Mouse (Mus musculus) thymus, adult 2 months (tissue): Measurements from ENCODE around the gene Sema3a. TPM values are rescaled to one million over a fixed set of nuclear protein-coding genes. Genes with fewer than 3 reads are reported as not detected.
"Not testable (repeated sequence)": the region's sequence is repeated elsewhere in the genome, so short reads cannot be mapped to it uniquely, and the experiment has no call there.

Experiments
- DNase-seq: peaks from one replicate; pipeline ENCODE4 v3.0.0; 2021
- H3K27ac ChIP-seq: fragments of 200-500 bp; 2 replicates; pipeline ENCODE4 v1.5.1; 2012; ENCODE audit warnings: low read length, control low read depth; ENCODE audit not compliant: control insufficient read depth, insufficient read depth
- H3K27me3 ChIP-seq: fragments of 200-500 bp; 2 replicates; pipeline ENCODE4 v1.6.1; 2012; ENCODE audit warnings: mild to moderate bottlenecking, low read length, moderate library complexity, mixed read lengths; ENCODE audit not compliant: control insufficient read depth, insufficient read depth
- H3K36me3 ChIP-seq: fragments of 200-500 bp; 2 replicates; pipeline ENCODE4 v1.6.1; 2012; ENCODE audit warnings: mild to moderate bottlenecking, low read length, moderate library complexity; ENCODE audit not compliant: control insufficient read depth, insufficient read depth
- H3K4me1 ChIP-seq: fragments of 200-500 bp; replicated peaks from 2 replicates; pipeline ENCODE4 v1.6.1; 2012; ENCODE audit warnings: low read length; ENCODE audit not compliant: control insufficient read depth, insufficient read depth
- H3K4me3 ChIP-seq: fragments of 200-500 bp; 2 replicates; pipeline ENCODE4 v1.5.1; 2012; ENCODE audit warnings: mild to moderate bottlenecking, low read length, control low read depth, moderate library complexity; ENCODE audit not compliant: control insufficient read depth, insufficient read depth
- CTCF ChIP-seq: fragments of 200-500 bp; IDR thresholded peaks from 2 replicates; pipeline ENCODE4 v1.5.1; 2012; ENCODE audit warnings: mild to moderate bottlenecking, control low read depth, low read length, moderate library complexity, borderline replicate concordance; ENCODE audit not compliant: control insufficient read depth, poor library complexity, insufficient read depth; ENCODE audit errors: extremely low read depth
- POLR2A ChIP-seq: fragments of 200-500 bp; IDR thresholded peaks from 2 replicates; pipeline ENCODE4 v1.6.1; 2012; ENCODE audit warnings: mild to moderate bottlenecking, low read length, control low read depth, moderate library complexity; ENCODE audit not compliant: control insufficient read depth, poor library complexity, insufficient read depth; ENCODE audit errors: extremely low read depth
- WGBS: fragments of 180-500 bp; shearing (Covaris S2); methylation state at CpG from one replicate; pipeline ENCODE4 v1.1.7; 2018; 5-methylcytosine and 5-hydroxymethylcytosine counted together
- polyA plus RNA-seq: library from polyadenylated mRNA; depleted of rRNA; stranded (reverse); fragments of >200 nt; gene quantifications from 2 replicates; pipeline ENCODE4 v1.2.3, GENCODE M21; 2012

The Sema3a gene
- polyA plus RNA-seq, 1 experiment, result 0.34 TPM

GRCm38 (mm10) chr5:13557257-13557656, 432.0 kb downstream of the Sema3a start:
- H3K4me1 ChIP-seq, result no peaks in the 10 kb centered on the region
- no peak for TF ChIP-seq POLR2A
- TF ChIP-seq CTCF, result no peak
- DNase-seq, result no peak
- H3K4me3 ChIP-seq, result no peak overlapping the region
- WGBS, result 88% methylated on average over 4 of the region's 4 CpGs
- no peaks in the 10 kb centered on the region for H3K27me3 ChIP-seq
- H3K36me3 ChIP-seq, result no peaks in the 10 kb centered on the region
- H3K27ac ChIP-seq, result no peak overlapping the region

GRCm38 (mm10) chr5:13573867-13574266, 448.7 kb downstream of the Sema3a start:
- Histone ChIP-seq H3K27me3 (no peaks in the 10 kb centered on the region), H3K36me3 (no peaks in the 10 kb centered on the region), H3K4me1 (no peaks in the 10 kb centered on the region), H3K27ac (no peak overlapping the region), H3K4me3 (no peak overlapping the region)
- DNase-seq, result no peak
- TF ChIP-seq POLR2A (no peak), CTCF (no peak)
- WGBS, result 90% methylated on average over 3 of the region's 3 CpGs

- WGBS, result 94% methylated on average over 2 of the region's 2 CpGs
- TF ChIP-seq POLR2A (no peak), CTCF (no peak)
- DNase-seq, result no peak
- H3K27ac ChIP-seq, result no peak overlapping the region
- H3K36me3 ChIP-seq, result no peaks in the 10 kb centered on the region
- no peak overlapping the region for H3K4me3 ChIP-seq
- H3K4me1 ChIP-seq, result no peaks in the 10 kb centered on the region
- no peaks in the 10 kb centered on the region for H3K27me3 ChIP-seq
These were observed 453.9 kb downstream of the Sema3a start for GRCm38 (mm10) chr5:13579123-13579522.

GRCm38 (mm10) chr5:13585559-13586207, 460.5 kb downstream of the Sema3a start:
- Histone ChIP-seq H3K27me3 (no peaks in the 10 kb centered on the region), H3K36me3 (no peaks in the 10 kb centered on the region), H3K4me1 (no peaks in the 10 kb centered on the region), H3K4me3 (no peak overlapping the region), H3K27ac (no peak overlapping the region)
- TF ChIP-seq POLR2A (no peak), CTCF (no peak)
- no peak for DNase-seq

- H3K27me3 ChIP-seq, result no peaks in the 10 kb centered on the region
- DNase-seq, result no peak
- H3K36me3 ChIP-seq, result no peaks in the 10 kb centered on the region
- WGBS, result 94% methylated on average over 2 of the region's 2 CpGs
- no peak overlapping the region for H3K4me3 ChIP-seq
- H3K4me1 ChIP-seq, result no peaks in the 10 kb centered on the region
- H3K27ac ChIP-seq, result no peak overlapping the region
- TF ChIP-seq CTCF (no peak), POLR2A (no peak)
These were observed 469.2 kb downstream of the Sema3a start for GRCm38 (mm10) chr5:13594422-13594821.

- Histone ChIP-seq H3K4me3 (no peak overlapping the region), H3K4me1 (no peaks in the 10 kb centered on the region), H3K27ac (no peak overlapping the region), H3K27me3 (no peaks in the 10 kb centered on the region), H3K36me3 (no peaks in the 10 kb centered on the region)
- 92% methylated on average over 1 of the region's 1 CpGs for WGBS
- TF ChIP-seq CTCF, result no peak
- TF ChIP-seq POLR2A, result no peak
- DNase-seq, result no peak
These were observed 486.4 kb downstream of the Sema3a start for GRCm38 (mm10) chr5:13611631-13612030.

- no peaks in the 10 kb centered on the region for H3K36me3 ChIP-seq
- 92% methylated on average over 2 of the region's 2 CpGs for WGBS
- TF ChIP-seq POLR2A (no peak), CTCF (no peak)
- H3K27me3 ChIP-seq, result no peaks in the 10 kb centered on the region
- no peak overlapping the region for H3K27ac ChIP-seq
- H3K4me3 ChIP-seq, result no peak overlapping the region
- no peak for DNase-seq
- no peaks in the 10 kb centered on the region for H3K4me1 ChIP-seq
These were observed 486.9 kb downstream of the Sema3a start for GRCm38 (mm10) chr5:13612088-13612487.

- not testable (repeated sequence) for H3K36me3 ChIP-seq, DNase-seq, H3K27ac ChIP-seq, H3K4me3 ChIP-seq, H3K4me1 ChIP-seq, H3K27me3 ChIP-seq
- 97% methylated on average over 7 of the region's 7 CpGs for WGBS
These were observed 489.4 kb downstream of the Sema3a start for GRCm38 (mm10) chr5:13614575-13614974.
